Mouse (Mus musculus): ENCODE data around the gene Aimp1.
A peak's percentile ranks its signal among the peaks of the same experiment; 100 is the strongest.

Aimp1 gene

GRCm38 (mm10) chr3:132684231-132684928 lies at the start of gene Aimp1:
TSS of gene Aimp1 (minus strand) at chr3:132684370.
- no peak for DNase-seq

GRCm38 (mm10) chr3:132724326-132724725 lies 40.2 kb upstream of the Aimp1 start:
- DNase-seq = peak; percentile 19

GRCm38 (mm10) chr3:132717316-132717715 lies 33.1 kb upstream of the Aimp1 start:
- no peak for DNase-seq

- DNase-seq = no peak
Measured at GRCm38 (mm10) chr3:132713913-132714312, 29.7 kb upstream of the Aimp1 start.

- no peak for DNase-seq
Measured at GRCm38 (mm10) chr3:132706977-132707376, 22.8 kb upstream of the Aimp1 start.

- no peak for DNase-seq
Measured at GRCm38 (mm10) chr3:132704216-132704615, 20.0 kb upstream of the Aimp1 start.

- no peak for DNase-seq
Measured at GRCm38 (mm10) chr3:132701368-132701767, 17.2 kb upstream of the Aimp1 start.

- DNase-seq = peak; percentile 95
Measured at GRCm38 (mm10) chr3:132683447-132684230, 531 bp downstream of the Aimp1 start, which contains the start of gene Tbck. TSS of gene Tbck (plus strand) at chr3:132684144.

- DNase-seq = no peak
Measured at GRCm38 (mm10) chr3:132677494-132677893, 6.7 kb downstream of the Aimp1 start.

GRCm38 (mm10) chr3:132655955-132656354 lies 28.2 kb downstream of the Aimp1 start:
- DNase-seq = no peak

- no peak for DNase-seq
Measured at GRCm38 (mm10) chr3:132653959-132654358, 30.2 kb downstream of the Aimp1 start.

- DNase-seq = no peak
Measured at GRCm38 (mm10) chr3:132651776-132652175, 32.4 kb downstream of the Aimp1 start.

GRCm38 (mm10) chr3:132650191-132650590 lies 34.0 kb downstream of the Aimp1 start:
- DNase-seq = no peak

- DNase-seq = no peak
Measured at GRCm38 (mm10) chr3:132649368-132649767, 34.8 kb downstream of the Aimp1 start.

GRCm38 (mm10) chr3:132646814-132647213 lies 37.4 kb downstream of the Aimp1 start:
- no peak for DNase-seq

GRCm38 (mm10) chr3:132644071-132644470 lies 40.1 kb downstream of the Aimp1 start:
- DNase-seq = no peak

- DNase-seq = no peak
Measured at GRCm38 (mm10) chr3:132637080-132637479, 47.1 kb downstream of the Aimp1 start.

- DNase-seq = no peak
Measured at GRCm38 (mm10) chr3:132633261-132633660, 50.9 kb downstream of the Aimp1 start.

GRCm38 (mm10) chr3:132629601-132630239 lies 54.5 kb downstream of the Aimp1 start, which contains the start of gene Gimd1:
TSS of gene Gimd1 (plus strand) at chr3:132629820.
- no peak for DNase-seq

- DNase-seq = no peak
Measured at GRCm38 (mm10) chr3:132628741-132629140, 55.4 kb downstream of the Aimp1 start.

Data from right cerebral cortex, postnatal 25 days (tissue).